In genomic region chr9:106306662-106307351, GRCm38 (mm10) we compare ENCODE assay signal across 8 mouse cellular contexts. TPM values are rescaled to one million over a fixed set of nuclear protein-coding genes. Genes with fewer than 3 reads are reported as not detected.
DNase-seq lines count a peak whose midpoint lies in the region; ATAC-seq and TF ChIP-seq lines count a peak whose summit lies in the region.

No protein-coding gene starts in this region.

- no peak overlapping the region for H3K4me2 ChIP-seq in limb, embryonic 14.5 days (replicated peaks; ENCODE audit: low read depth, low read length, severe bottlenecking)
- H3K4me2 ChIP-seq in midbrain, postnatal 0 days (ENCODE audit: low read depth, low read length, poor library complexity, severe bottlenecking), result no peak overlapping the region

- H3K9ac ChIP-seq in limb, embryonic 14.5 days (ENCODE audit: low read depth, low read length, severe bottlenecking), result no peak overlapping the region
- H3K9ac ChIP-seq in midbrain, postnatal 0 days (replicated peaks; ENCODE audit: low read length, poor library complexity, severe bottlenecking), result no peak overlapping the region

- DNase-seq in urinary bladder, adult 18-20 months (ENCODE audit: low spot score in 2 of 2), result peak; percentile 64 to 65
- DNase-seq in urinary bladder, postnatal 10 days (ENCODE audit: low spot score), result no peak
- DNase-seq in embryo, embryonic 10 days (ENCODE audit: low spot score), result peak; percentile 77
- DNase-seq in gastrocnemius, postnatal 4 days (ENCODE audit: low spot score in 2 of 2), result peak; percentile 60 to 74
- peak; percentile 59 to 82 for DNase-seq in kidney, adult 8-10 months
- DNase-seq in limb, embryonic 14.5 days (ENCODE audit: low spot score), result peak; percentile 73
- DNase-seq in midbrain, postnatal 0 days (ENCODE audit: low spot score), result peak; percentile 67
- peak; percentile 14 to 66 for DNase-seq in spleen, adult 2 months (ENCODE audit: low read depth in 1 of 2, low spot score in 2 of 2)

- TF ChIP-seq CTCF in midbrain, postnatal 0 days (IDR thresholded peaks at IDR 0.05), result peak; percentile 95
- TF ChIP-seq CTCF in spleen, adult 2 months (IDR thresholded peaks at IDR 0.05; ENCODE audit: extremely low read depth, insufficient read depth, insufficient read length, insufficient replicate concordance), result peak; percentile 88; the same call in 1 of the 2 replicates

- H3K4me3 ChIP-seq in limb, embryonic 14.5 days (replicated peaks; ENCODE audit: low read length), result no peak overlapping the region
- H3K4me3 ChIP-seq in midbrain, postnatal 0 days (ENCODE audit: low read depth, low read length), result no peak overlapping the region
- H3K4me3 ChIP-seq in spleen, adult 2 months (ENCODE audit: extremely low read depth, insufficient read depth, insufficient read length), result no peak overlapping the region

- 43% methylated on average over 8 of the region's 8 CpGs for WGBS in limb, embryonic 14.5 days
- WGBS in midbrain, postnatal 0 days, result 41% methylated on average over 8 of the region's 8 CpGs
- WGBS in spleen, adult 2 months, result 51% methylated on average over 8 of the region's 8 CpGs

- no peak overlapping the region for H3K27ac ChIP-seq in limb, embryonic 14.5 days (replicated peaks; ENCODE audit: low read depth, low read length)
- no peak overlapping the region for H3K27ac ChIP-seq in midbrain, postnatal 0 days (ENCODE audit: low read depth, low read length)
- H3K27ac ChIP-seq in spleen, adult 2 months (ENCODE audit: insufficient read depth, low read length), result no peak overlapping the region

- ATAC-seq in limb, embryonic 14.5 days (ENCODE audit: low FRiP score, low read depth), result peak; percentile 70
- ATAC-seq in midbrain, postnatal 0 days (ENCODE audit: low FRiP score), result peak; percentile 31; the same call in 1 of the 2 replicates

- no peaks in the 10 kb centered on the region for H3K4me1 ChIP-seq in limb, embryonic 14.5 days (ENCODE audit: control insufficient read depth, insufficient read depth, low read length)
- H3K4me1 ChIP-seq in midbrain, postnatal 0 days (ENCODE audit: insufficient read depth, low read length), result no peaks in the 10 kb centered on the region
- peaks cover 13% of the 10 kb centered on the region; the same call in 1 of the 2 replicates for H3K4me1 ChIP-seq in spleen, adult 2 months (ENCODE audit: control insufficient read depth, insufficient read depth, insufficient read length)

- H3K9me3 ChIP-seq in limb, embryonic 14.5 days (ENCODE audit: control insufficient read depth, low read length), result no peaks in the 10 kb centered on the region
- H3K9me3 ChIP-seq in midbrain, postnatal 0 days (ENCODE audit: low read length), result no peaks in the 10 kb centered on the region

- peaks cover 8% of the 10 kb centered on the region; the same call in 1 of the 2 replicates for H3K36me3 ChIP-seq in limb, embryonic 14.5 days (ENCODE audit: control insufficient read depth, insufficient read depth, low read length)
- no peaks in the 10 kb centered on the region for H3K36me3 ChIP-seq in midbrain, postnatal 0 days (ENCODE audit: insufficient read depth, low read length)
- no peaks in the 10 kb centered on the region for H3K36me3 ChIP-seq in spleen, adult 2 months (ENCODE audit: control insufficient read depth, insufficient read depth, low read length)

- no peak for TF ChIP-seq POLR2A in limb, embryonic 14.5 days (IDR thresholded peaks at IDR 0.05; ENCODE audit: borderline replicate concordance, extremely low read depth, insufficient read depth, insufficient read length)
- no peak for TF ChIP-seq POLR2A in spleen, adult 2 months (IDR thresholded peaks at IDR 0.05; ENCODE audit: low read depth, low read length)

- no peaks in the 10 kb centered on the region for H3K27me3 ChIP-seq in limb, embryonic 14.5 days (ENCODE audit: control insufficient read depth, insufficient read depth, low read length)
- no peaks in the 10 kb centered on the region for H3K27me3 ChIP-seq in midbrain, postnatal 0 days (ENCODE audit: insufficient read depth, low read length)
- no peaks in the 10 kb centered on the region for H3K27me3 ChIP-seq in spleen, adult 2 months (ENCODE audit: control insufficient read depth, insufficient read depth, low read length)

RNA-seq across cellular contexts. Expression of gene Poc1a, which starts 25.9 kb away (rescaled TPM):
- 1 to 10 TPM; 5.4 to 5.8 TPM for total RNA-seq in gastrocnemius, postnatal 4 days (2021)
- polyA plus RNA-seq in limb, embryonic 14.5 days (2012; rRNA removed), result 20.1 and 25.9 TPM in 2 replicates
- 17.4 and 20.2 TPM in 2 replicates for polyA plus RNA-seq in limb, embryonic 14.5 days (2014; fragmentation: Nextera tagmentation; extraction: Ambion mirVana)
- total RNA-seq in midbrain, postnatal 0 days (2014; rRNA removed), result 6.5 and 8.7 TPM in 2 replicates
- 9.8 and 11.7 TPM in 2 replicates for polyA plus RNA-seq in midbrain, postnatal 0 days (2015; fragmentation: Nextera tagmentation; extraction: Ambion mirVana)
- 6.8 and 8.4 TPM in 2 replicates for polyA plus RNA-seq in spleen, adult 2 months (2012; rRNA removed)

RNA-seq across cellular contexts. Expression of gene Alas1, which starts 58.4 kb away (rescaled TPM):
- 100 to 1,000 TPM; 127 to 159 TPM for total RNA-seq in gastrocnemius, postnatal 4 days (2021)
- polyA plus RNA-seq in limb, embryonic 14.5 days (2012; rRNA removed), result 83.3 and 97.2 TPM in 2 replicates
- 89.3 and 95.4 TPM in 2 replicates for polyA plus RNA-seq in limb, embryonic 14.5 days (2014; fragmentation: Nextera tagmentation; extraction: Ambion mirVana)
- total RNA-seq in midbrain, postnatal 0 days (2014; rRNA removed), result 51.5 and 76.1 TPM in 2 replicates
- polyA plus RNA-seq in midbrain, postnatal 0 days (2015; fragmentation: Nextera tagmentation; extraction: Ambion mirVana), result 84.4 and 86.8 TPM in 2 replicates
- polyA plus RNA-seq in spleen, adult 2 months (2012; rRNA removed), result 29.6 and 39.5 TPM in 2 replicates
